Mouse (Mus musculus) forebrain, embryonic 10.5 days (tissue): ENCODE data around the gene Gm20425. TPM values are rescaled to one million over a fixed set of nuclear protein-coding genes. Genes with fewer than 3 reads are reported as not detected.

Source experiments
- DNase-seq: peaks from one replicate; pipeline ENCODE4 v3.0.0-alpha.2; 2017; ENCODE audit warnings: low spot score; ENCODE audit errors: extremely low spot score
- H3K27ac ChIP-seq: fragments of 300-500 bp; sonication (generic); 2 replicates; pipeline ENCODE4 v1.5.1; 2016; ENCODE audit warnings: mild to moderate bottlenecking
- H3K27me3 ChIP-seq: fragments of 300-500 bp; sonication (generic); 2 replicates; pipeline ENCODE4 v1.6.1; 2016; ENCODE audit warnings: mild to moderate bottlenecking; ENCODE audit not compliant: poor library complexity, severe bottlenecking
- H3K36me3 ChIP-seq: fragments of 300-500 bp; sonication (generic); replicated peaks from 2 replicates; pipeline ENCODE4 v1.6.1; 2016; ENCODE audit warnings: mild to moderate bottlenecking, moderate library complexity
- H3K4me1 ChIP-seq: fragments of 300-500 bp; sonication (generic); 2 replicates; pipeline ENCODE4 v1.6.1; 2016
- H3K4me3 ChIP-seq: fragments of 300-500 bp; sonication (generic); 2 replicates; pipeline ENCODE4 v1.5.1; 2016; ENCODE audit warnings: mild to moderate bottlenecking, moderate library complexity
- H3K9me3 ChIP-seq: fragments of 300-500 bp; sonication (generic); 2 replicates; pipeline ENCODE4 v1.6.1; 2016; ENCODE audit warnings: mild to moderate bottlenecking, moderate library complexity
- WGBS: fragments of 180-500 bp; shearing (Covaris S2); methylation state at CpG from one replicate; pipeline ENCODE4 v1.1.7; 2016; 5-methylcytosine and 5-hydroxymethylcytosine counted together
- polyA plus RNA-seq: library from polyadenylated mRNA; unstranded; fragments of >200 nt; fragmentation: Nextera tagmentation; extraction: Ambion mirVana; gene quantifications from 2 replicates; pipeline ENCODE4 v1.2.1, GENCODE M21; 2016

Gene Gm20425
- polyA plus RNA-seq, 1 experiment from 2014 or later: not detected

DNA sequence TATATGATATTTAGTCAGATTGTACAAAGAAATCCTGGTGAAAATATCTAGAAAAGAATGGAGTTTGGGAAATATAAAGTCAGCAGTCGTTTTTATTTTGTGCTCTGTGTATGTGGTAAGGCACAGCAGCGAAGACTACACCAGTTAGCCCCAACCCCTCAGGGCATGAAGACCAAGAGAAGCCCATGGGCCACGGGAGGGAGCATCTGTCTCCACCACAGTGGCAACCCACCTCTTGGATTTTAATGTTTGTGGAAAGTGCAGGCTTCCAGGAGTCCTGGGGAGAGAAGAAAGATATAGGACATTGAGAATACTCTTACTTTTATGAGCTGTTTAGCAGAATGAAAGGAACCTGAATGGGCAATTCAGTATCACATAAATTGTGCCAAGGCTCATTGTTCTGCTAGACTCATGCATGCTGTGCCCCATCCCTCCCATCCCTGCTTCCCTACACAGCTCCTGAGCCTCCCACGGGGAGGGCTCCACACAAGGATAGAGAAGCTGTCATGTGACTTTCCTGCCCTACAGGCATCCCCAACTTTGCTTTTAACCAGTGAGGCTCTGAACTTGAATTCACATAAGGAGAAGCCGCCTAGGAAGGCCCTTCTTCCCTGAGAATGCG lies 21.2 kb downstream of the Gm20425 start:
- Histone ChIP-seq H3K27me3 (no peaks in the 10 kb centered on the region; the same call in 1 of the 2 replicates), H3K9me3 (no peaks in the 10 kb centered on the region), H3K4me1 (peaks cover 11% of the 10 kb centered on the region), H3K4me3 (no peak overlapping the region), H3K27ac (no peak overlapping the region), H3K36me3 (no peaks in the 10 kb centered on the region)
- WGBS: 58% methylated on average over 6 of the region's 6 CpGs
- no peak for DNase-seq

GRCm38 (mm10) chr9:103207846-103208245 lies 22.3 kb downstream of the Gm20425 start:
- Histone ChIP-seq H3K27me3 (no peaks in the 10 kb centered on the region; the same call in 1 of the 2 replicates), H3K27ac (no peak overlapping the region), H3K9me3 (no peaks in the 10 kb centered on the region), H3K4me3 (peak overlapping the region; percentile 33), H3K36me3 (no peaks in the 10 kb centered on the region), H3K4me1 (peaks cover 11% of the 10 kb centered on the region)
- 10% methylated on average over 16 of the region's 16 CpGs for WGBS
- peak; percentile 72 for DNase-seq

GRCm38 (mm10) chr9:103205786-103206185 lies 24.3 kb downstream of the Gm20425 start:
- Histone ChIP-seq H3K4me3 (no peak overlapping the region), H3K27me3 (no peaks in the 10 kb centered on the region), H3K36me3 (no peaks in the 10 kb centered on the region), H3K9me3 (no peaks in the 10 kb centered on the region), H3K4me1 (peaks cover 16% of the 10 kb centered on the region), H3K27ac (no peak overlapping the region)
- WGBS: 91% methylated on average over 5 of the region's 5 CpGs
- DNase-seq: no peak

- Histone ChIP-seq H3K27me3 (no peaks in the 10 kb centered on the region), H3K4me3 (peak within 1 kb of the TSS; percentile 95), H3K4me1 (peaks cover 10% of the 10 kb centered on the region), H3K36me3 (peaks cover 38% of the 10 kb centered on the region), H3K27ac (peak within 1 kb of the TSS; percentile 96), H3K9me3 (no peaks in the 10 kb centered on the region)
- DNase-seq: peak; percentile 89
- under 1% methylated on average over 45 of the region's 45 CpGs for WGBS
Observed at GRCm38 (mm10) chr9:103201561-103202260, 28.4 kb downstream of the Gm20425 start, which contains the start of gene Srprb. Gene Srprb, minus strand, starts transcription at chr9:103202137.

GRCm38 (mm10) chr9:103188416-103188815 lies 41.7 kb downstream of the Gm20425 start:
- no peak overlapping the region for H3K27ac ChIP-seq
- H3K4me3 ChIP-seq: no peak overlapping the region
- H3K9me3 ChIP-seq: no peaks in the 10 kb centered on the region
- H3K27me3 ChIP-seq: no peaks in the 10 kb centered on the region
- no peaks in the 10 kb centered on the region for H3K4me1 ChIP-seq
- peaks cover 69% of the 10 kb centered on the region for H3K36me3 ChIP-seq
- no peak for DNase-seq
- WGBS: 91% methylated on average over 4 of the region's 4 CpGs

DNA sequence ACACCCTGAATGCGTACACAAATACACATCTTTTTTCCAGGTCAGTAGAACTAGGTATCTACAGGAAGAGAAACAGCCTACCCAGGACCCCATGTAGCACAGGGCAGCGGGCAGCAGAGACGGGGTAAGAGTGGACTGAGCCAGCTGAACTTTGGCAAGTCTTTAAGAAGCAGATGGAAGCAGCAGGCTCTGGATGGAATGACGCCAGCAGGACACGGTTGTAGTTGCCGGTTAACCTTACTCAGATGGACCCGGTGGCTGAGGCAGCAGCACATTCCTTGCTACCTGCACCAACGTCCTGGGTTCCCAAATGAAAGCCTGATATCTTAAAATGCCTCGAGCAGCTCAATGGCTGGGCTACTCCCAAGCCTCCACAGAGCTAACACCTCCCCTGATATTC lies 43.4 kb downstream of the Gm20425 start:
- Histone ChIP-seq H3K4me3 (no peak overlapping the region), H3K36me3 (peaks cover 52% of the 10 kb centered on the region), H3K4me1 (peaks cover 1% of the 10 kb centered on the region; the same call in 1 of the 2 replicates), H3K27ac (no peak overlapping the region), H3K9me3 (no peaks in the 10 kb centered on the region), H3K27me3 (no peaks in the 10 kb centered on the region)
- DNase-seq: no peak
- 87% methylated on average over 9 of the region's 9 CpGs for WGBS

DNA sequence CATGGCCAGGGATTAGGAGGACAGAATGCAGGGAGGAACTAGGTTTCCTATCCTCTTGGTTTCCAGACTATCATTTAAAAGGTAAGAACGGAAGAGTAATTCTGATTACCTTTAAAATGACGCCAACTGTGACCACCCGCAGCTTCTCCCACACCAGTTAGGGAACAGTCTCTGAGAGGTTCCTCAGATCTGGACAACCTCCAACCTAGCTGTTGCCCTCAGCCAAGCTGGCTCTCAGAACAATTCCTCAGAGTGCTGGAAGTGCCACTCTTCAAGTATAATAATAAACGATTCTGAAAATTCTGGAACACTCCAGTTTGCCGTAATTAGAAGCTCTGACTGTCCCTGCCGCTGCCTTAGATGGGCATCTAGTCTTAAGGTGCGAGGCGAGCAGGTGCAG lies 44.2 kb downstream of the Gm20425 start:
- 94% methylated on average over 8 of the region's 8 CpGs for WGBS
- peaks cover 44% of the 10 kb centered on the region for H3K36me3 ChIP-seq

GRCm38 (mm10) chr9:103184855-103185254 lies 45.3 kb downstream of the Gm20425 start:
- Histone ChIP-seq H3K4me1 (peaks cover 18% of the 10 kb centered on the region), H3K36me3 (peaks cover 34% of the 10 kb centered on the region)
- 75% methylated on average over 4 of the region's 4 CpGs for WGBS

More for the DNA sequence above, 44.2 kb downstream of the Gm20425 start:
- H3K27ac ChIP-seq: no peak overlapping the region
- no peak for DNase-seq
- H3K4me1 ChIP-seq: peaks cover 9% of the 10 kb centered on the region
- H3K27me3 ChIP-seq: no peaks in the 10 kb centered on the region
- H3K9me3 ChIP-seq: no peaks in the 10 kb centered on the region
- H3K4me3 ChIP-seq: no peak overlapping the region

DNA sequence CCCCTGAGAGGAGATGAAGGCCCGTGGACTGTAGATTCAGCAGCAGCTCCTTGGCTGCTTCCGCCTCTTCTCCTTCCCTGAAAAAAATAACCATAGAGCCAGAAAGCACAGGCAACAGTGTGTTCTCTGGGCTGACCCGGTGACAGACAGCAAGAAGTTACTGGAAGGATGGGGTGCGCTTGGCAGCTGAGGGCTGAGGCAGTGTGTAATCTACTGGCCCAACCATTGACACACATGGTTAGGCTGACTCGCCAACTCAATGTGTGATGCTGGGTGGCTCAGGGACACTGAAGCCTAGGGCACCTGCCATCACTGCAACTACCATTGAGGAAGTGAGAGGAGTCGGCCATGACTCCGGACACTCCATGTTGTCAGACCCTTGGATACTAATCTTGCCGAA lies 48.2 kb downstream of the Gm20425 start:
- Histone ChIP-seq H3K27ac (no peak overlapping the region), H3K4me1 (peaks cover 21% of the 10 kb centered on the region), H3K36me3 (peaks cover 13% of the 10 kb centered on the region), H3K9me3 (no peaks in the 10 kb centered on the region), H3K27me3 (no peaks in the 10 kb centered on the region), H3K4me3 (no peak overlapping the region)
- no peak for DNase-seq
- 89% methylated on average over 8 of the region's 8 CpGs for WGBS

More at GRCm38 (mm10) chr9:103184855-103185254, 45.3 kb downstream of the Gm20425 start:
- H3K27ac ChIP-seq: no peak overlapping the region
- DNase-seq: no peak
- no peaks in the 10 kb centered on the region for H3K27me3 ChIP-seq
- no peaks in the 10 kb centered on the region for H3K9me3 ChIP-seq
- H3K4me3 ChIP-seq: no peak overlapping the region

- Histone ChIP-seq H3K9me3 (no peaks in the 10 kb centered on the region), H3K4me1 (peaks cover 21% of the 10 kb centered on the region), H3K27ac (peak overlapping the region; percentile 81), H3K4me3 (peak overlapping the region; percentile 48), H3K36me3 (peaks cover 7% of the 10 kb centered on the region), H3K27me3 (no peaks in the 10 kb centered on the region)
- WGBS: 4% methylated on average over 20 of the region's 20 CpGs
- peak; percentile 82 for DNase-seq
Observed at GRCm38 (mm10) chr9:103180807-103181565, 49.1 kb downstream of the Gm20425 start.

DNA sequence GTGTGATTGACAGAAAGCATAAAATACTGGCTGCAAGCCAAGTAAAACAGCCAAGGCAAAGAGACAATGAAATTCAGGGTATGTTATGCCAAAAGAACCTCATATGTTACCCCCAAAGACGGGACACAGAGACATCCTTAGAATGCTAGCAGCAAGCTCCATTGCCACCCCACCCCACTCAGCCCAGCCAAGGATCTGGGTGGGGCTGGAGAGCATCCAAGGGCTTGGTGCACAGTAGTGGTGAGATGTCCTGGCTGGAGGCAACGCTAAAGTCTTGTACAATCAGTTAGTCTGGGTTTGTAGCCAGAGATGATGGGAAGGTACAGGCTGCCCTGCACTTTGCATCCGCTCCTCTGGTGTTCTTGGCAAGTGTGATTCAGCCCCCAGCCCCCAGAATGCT lies 49.8 kb downstream of the Gm20425 start:
- H3K36me3 ChIP-seq: peaks cover 7% of the 10 kb centered on the region; the same call in 1 of the 2 replicates
- WGBS: 66% methylated on average over 3 of the region's 3 CpGs
- peak overlapping the region; percentile 48 for H3K4me3 ChIP-seq
- no peaks in the 10 kb centered on the region for H3K27me3 ChIP-seq
- no peak for DNase-seq
- no peaks in the 10 kb centered on the region for H3K9me3 ChIP-seq
- peak overlapping the region; percentile 81 for H3K27ac ChIP-seq
- H3K4me1 ChIP-seq: peaks cover 22% of the 10 kb centered on the region

DNA sequence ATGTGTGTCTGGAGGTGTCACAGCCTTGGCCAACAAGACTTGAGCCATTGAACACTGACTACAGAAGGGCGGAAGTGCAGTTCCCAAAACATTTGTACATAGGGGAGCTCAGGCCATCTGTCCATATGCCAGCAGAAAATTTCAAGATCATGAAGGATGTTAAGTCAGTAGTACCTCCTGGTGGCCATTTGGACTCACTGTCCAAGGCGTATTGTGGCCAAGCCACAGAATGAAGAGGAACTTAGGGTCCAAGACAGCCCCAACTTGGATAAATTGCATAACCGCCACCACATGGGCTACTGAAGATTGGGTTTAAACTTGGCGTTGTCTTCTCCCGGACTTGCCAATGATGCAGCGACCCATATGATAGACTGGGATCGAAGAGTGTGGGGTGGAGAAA lies 54.4 kb downstream of the Gm20425 start:
- H3K27me3 ChIP-seq: no peaks in the 10 kb centered on the region
- peaks cover 27% of the 10 kb centered on the region for H3K4me1 ChIP-seq
- no peaks in the 10 kb centered on the region for H3K9me3 ChIP-seq
- DNase-seq: no peak
- WGBS: 92% methylated on average over 7 of the region's 7 CpGs
- H3K27ac ChIP-seq: no peak overlapping the region
- no peak overlapping the region for H3K4me3 ChIP-seq
- H3K36me3 ChIP-seq: peaks cover 19% of the 10 kb centered on the region
